Mouse (Mus musculus) ovary, postnatal 10 days (tissue): ENCODE data around the gene Psmc3ip.

Experiments used
- DNase-seq: peaks from one replicate; pipeline ENCODE4 v3.0.0; 2022; ENCODE audit warnings: low spot score

Gene Psmc3ip

GRCm38 (mm10) chr11:101119131-101119760 is 24.0 kb upstream of the Psmc3ip start:
- DNase-seq: no peak

DNA sequence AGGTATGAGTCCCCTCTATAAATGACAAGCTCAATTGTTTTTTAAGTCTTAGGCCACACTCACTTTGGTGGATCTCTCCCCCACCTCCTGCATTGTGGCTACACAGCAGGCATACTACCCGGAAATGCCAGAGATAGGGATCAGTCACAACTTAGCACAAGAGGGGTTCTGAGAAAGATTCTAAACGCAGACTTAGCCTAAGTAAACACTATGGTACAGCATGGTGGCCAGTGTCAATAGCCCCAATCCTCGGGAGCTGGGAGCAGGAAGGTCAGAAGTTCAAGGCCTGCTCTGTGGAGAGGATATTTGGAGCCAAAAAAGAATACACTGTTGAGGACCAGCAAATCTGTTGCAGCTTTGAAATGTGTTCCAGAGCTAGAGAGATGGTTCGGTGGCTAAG is 22.9 kb upstream of the Psmc3ip start:
- DNase-seq: no peak

DNA sequence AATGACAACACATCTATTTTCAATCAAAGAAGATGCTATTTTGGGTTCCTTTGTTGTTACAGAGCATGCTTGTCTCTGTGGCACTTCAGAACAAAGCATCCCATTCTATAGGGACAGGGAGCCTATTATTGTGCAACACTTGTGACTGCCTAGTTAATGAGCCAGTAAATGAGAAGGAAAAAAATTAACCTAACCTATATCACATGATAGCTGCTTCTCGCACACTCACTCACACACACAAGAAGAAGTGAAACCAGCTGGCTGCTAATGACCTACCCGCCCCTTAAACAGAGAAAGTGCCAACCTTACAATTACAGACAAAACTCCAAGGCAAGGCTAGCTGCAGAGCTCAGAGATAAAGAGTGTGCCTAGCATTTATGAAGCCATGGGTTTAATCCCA is 20.3 kb upstream of the Psmc3ip start:
- DNase-seq: no peak

DNA sequence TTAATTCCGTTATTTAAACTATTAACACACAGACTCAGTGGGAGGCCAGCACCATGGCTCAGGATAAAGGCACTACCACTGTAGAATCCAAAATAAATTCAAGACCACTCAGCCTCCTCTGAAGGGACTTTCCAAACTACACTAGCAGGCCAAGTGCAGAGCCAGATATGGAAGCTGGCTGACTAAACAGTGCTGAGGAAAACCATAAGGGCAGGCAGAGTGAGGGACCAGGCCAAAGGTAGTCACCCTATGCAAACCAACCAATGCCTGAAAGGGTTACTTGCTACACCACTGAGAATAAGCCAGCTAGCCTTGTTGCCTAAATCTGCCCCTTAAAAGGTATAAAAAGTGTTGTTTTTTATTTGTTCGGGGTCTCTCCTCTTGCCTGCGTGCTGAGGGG is 16.9 kb upstream of the Psmc3ip start:
- DNase-seq: no peak

DNA sequence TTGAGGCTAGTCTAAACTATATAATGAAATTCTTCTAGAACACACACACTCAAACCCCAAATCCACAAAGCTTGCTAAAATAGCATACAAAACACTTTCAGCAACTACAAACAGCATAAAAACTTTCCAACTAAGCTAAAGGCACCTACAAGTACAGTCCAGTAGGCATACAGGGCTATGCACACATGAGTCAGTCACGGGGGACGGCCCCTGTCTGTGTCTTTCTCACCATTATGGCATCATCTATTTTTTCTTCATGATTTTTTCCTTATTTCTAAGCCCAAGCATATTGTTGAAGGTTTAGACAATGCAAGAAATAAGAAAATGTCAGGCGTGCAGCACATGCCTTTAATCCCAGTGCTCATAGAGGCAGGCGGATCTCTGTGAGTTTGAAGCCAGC is 15.9 kb upstream of the Psmc3ip start:
- no peak for DNase-seq

DNA sequence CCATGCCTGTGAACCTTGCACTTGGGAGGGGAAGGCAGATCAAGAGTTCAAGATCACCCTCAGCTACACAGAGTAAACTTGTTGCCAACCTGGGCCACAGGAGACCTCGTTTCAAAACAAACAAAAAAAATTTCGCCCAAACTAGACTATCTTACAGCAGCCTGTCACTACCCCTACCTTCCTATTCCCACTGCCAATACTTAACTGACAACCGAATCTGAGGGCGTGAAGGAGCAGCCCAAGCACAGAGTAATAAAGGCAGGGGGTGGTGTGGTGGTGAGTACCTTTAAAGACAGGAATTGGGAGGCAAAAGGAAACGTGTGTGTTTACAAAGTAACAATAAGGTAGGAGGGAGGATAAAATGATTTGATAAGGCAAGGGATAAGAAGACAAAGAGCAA is 15.5 kb upstream of the Psmc3ip start:
- DNase-seq: no peak

DNA sequence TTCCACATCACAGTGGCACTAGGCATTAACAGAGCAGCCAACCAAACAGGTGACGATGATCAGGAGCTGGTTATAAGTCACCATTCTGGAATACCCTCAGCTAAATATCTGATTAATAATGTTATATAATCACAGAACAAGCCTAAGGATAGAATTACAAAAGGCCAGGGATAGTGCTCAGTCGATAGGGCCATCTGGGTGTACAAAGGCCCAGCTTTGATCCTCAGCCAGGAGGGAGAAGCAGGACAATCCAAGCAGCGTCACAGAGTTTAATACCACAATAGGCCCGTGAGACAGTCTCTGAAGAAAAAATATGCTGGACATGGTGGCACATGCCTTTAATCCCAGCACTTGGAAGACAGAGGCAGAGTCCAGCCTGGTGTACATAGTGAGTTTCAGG is 14.1 kb upstream of the Psmc3ip start:
- no peak for DNase-seq

GRCm38 (mm10) chr11:101103011-101103410 is 7.8 kb upstream of the Psmc3ip start:
- no peak for DNase-seq

GRCm38 (mm10) chr11:101098231-101098630 is 3.0 kb upstream of the Psmc3ip start:
- no peak for DNase-seq

GRCm38 (mm10) chr11:101094930-101095313 is 314 bp downstream of the Psmc3ip start:
- no peak for DNase-seq

- no peak for DNase-seq
These were observed 5.3 kb downstream of the Psmc3ip start for GRCm38 (mm10) chr11:101089931-101090330.

- no peak for DNase-seq
These were observed 7.6 kb downstream of the Psmc3ip start for GRCm38 (mm10) chr11:101087682-101088055.

DNA sequence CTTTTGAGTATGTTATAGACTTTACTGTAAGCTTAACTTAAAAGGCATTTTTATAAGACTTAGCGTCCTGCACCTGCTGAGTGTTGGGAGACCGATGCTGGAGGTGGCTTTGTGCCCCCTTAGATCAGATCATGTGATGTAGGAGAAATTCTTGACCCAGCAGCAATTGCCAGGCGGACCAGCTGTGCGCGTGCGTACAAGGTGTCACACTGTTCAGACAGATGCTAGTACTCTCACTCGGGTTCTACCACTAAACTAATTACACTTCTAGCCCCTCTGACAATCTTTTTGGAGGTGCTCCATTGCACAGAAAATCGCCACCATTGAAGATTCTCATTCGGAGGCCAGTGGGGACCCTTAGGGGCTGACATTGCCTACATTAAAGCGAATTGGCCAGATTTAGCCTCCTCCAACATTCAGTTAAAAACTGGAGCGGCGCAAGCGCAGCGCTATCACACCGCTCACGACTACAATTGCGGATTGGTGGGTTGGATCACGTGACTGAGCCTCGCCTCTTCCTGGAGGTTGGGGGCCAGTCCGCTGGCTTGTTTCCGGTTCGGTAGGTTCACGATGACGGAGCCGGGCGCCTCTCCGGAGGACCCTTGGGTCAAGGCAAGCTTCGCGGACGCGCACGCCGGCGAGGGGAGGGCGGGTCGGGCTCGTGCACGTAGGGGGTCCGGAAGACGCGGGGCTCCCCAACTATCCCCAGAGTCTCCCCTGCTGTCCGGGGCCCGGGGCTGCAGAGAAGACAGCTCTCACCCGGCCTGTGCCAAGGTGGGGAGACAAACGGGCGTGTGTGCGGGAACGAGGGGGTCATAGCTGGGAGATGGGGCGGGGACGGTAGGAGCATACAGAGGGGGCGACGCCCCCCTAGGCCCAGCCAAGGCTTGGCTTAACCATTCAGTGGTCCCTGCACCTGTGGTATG is 8.2 kb downstream of the Psmc3ip start, which contains the start of gene Mlx:
Mlx (plus strand) TSS at position 522 of the 926 bp plus-strand sequence.
- peak; percentile 69 for DNase-seq

DNA sequence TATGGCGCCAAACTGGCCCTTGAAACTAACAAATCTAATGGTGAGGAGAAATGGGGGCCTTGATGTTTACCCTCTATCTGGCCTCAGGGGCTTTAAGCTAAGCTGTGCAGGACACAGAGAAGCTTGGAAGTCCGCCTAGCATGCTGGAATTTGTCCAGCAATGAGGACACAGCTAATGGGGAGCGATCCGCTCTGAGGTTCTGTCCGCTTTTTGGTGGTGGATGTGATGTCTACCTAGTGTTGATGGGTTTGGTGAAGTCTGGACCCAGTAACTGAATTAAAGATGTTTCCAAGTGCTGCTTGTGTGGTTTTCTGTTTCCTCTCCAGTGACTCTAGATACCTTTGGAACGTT is 8.9 kb downstream of the Psmc3ip start:
- no peak for DNase-seq

- DNase-seq: no peak
These were observed 9.5 kb downstream of the Psmc3ip start for GRCm38 (mm10) chr11:101085617-101086322.

DNA sequence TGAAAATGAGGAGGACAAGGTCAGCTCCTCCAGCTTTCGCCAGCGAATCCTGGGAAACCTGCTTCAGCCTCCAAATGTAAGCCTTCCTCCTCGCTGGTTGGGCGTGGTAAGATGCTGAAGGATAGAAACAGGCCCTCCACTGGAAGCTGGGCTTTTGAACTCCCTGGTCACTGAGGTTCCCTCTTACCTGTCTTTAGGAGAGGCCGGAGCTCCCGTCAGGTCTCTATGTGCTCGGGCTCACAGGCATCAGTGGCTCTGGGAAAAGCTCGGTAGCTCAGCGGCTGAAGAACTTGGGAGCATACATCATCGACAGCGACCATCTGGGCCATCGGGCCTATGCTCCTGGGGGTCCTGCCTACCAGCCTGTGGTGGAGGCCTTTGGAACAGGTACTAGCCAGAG is 10.4 kb downstream of the Psmc3ip start:
- DNase-seq: no peak

GRCm38 (mm10) chr11:101084246-101084645 is 11.0 kb downstream of the Psmc3ip start:
- no peak for DNase-seq

GRCm38 (mm10) chr11:101083083-101083697 is 12.0 kb downstream of the Psmc3ip start:
- no peak for DNase-seq

DNA sequence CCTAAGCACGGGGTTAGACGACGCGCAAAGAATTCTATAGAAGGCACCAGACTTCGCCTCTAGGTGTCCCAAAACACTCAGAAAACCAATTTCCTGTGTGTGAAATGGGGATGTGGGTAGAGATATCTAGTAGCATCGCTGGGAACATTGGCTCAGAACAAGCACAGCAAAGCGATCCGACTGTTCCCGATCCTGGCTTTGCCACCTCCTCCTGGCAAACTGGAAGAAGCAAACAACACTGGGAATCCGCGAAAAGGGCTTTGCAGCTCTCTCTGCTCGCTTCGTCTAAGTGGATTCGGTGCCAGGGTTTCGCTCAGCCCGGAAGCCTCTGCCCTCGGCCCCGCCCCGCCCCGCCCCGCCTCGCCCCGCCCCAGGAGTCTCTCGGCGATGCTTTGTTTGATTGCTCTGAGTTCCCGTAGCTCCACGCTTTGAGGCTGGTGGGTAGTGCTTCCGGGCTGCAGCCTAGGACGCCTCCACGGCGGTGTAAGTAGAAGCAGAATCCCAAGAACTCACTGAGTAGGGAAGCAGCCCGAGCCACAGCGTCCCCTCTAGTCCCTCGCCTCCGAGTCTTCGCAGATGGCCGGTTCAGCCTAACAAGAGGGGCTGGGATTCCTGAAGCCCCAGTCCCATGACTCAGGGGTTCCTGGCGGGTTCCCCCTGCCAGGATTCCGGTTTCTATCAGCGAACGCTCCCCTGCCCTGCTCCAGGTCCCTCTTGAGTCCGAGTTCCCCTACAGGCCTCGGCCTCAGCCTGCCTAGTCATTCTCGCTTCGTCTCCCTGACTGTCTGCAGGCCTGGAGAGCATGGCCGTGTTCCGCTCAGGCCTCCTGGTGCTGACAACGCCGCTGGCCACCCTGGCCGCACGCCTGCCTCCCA is 12.8 kb downstream of the Psmc3ip start, which contains the start of gene Coasy:
Coasy (plus strand) TSS at position 358 of the 875 bp plus-strand sequence.
- DNase-seq: peak; percentile 53

- DNase-seq: no peak
These were observed 13.6 kb downstream of the Psmc3ip start for GRCm38 (mm10) chr11:101081659-101082058.

GRCm38 (mm10) chr11:101080421-101080820 is 14.8 kb downstream of the Psmc3ip start:
- DNase-seq: no peak
